Mouse (Mus musculus) liver, embryonic 14.5 days (tissue): ENCODE results near the gene Suz12.

Experiments used
- CTCF ChIP-seq: IDR thresholded peaks from 2 replicates; pipeline ENCODE4 v1.5.1; 2016; ENCODE audit warnings: antibody characterized with exemption, low read depth, control low read depth
- EP300 ChIP-seq: IDR thresholded peaks from 2 replicates; pipeline ENCODE4 v1.6.1; 2016; ENCODE audit warnings: antibody characterized with exemption, low read depth

- TF ChIP-seq CTCF: no peak
- no peak for TF ChIP-seq EP300
Measured at GRCm38 (mm10) chr11:80053171-80053570, 60.3 kb downstream of the Suz12 start.
